Mouse (Mus musculus) cerebellum, adult 9-11 months (tissue): Measurements from ENCODE around the gene Fkbpl.

Experiments used
- DNase-seq: peaks from one replicate; pipeline ENCODE4 v3.0.0; 2022

The Fkbpl gene

DNA sequence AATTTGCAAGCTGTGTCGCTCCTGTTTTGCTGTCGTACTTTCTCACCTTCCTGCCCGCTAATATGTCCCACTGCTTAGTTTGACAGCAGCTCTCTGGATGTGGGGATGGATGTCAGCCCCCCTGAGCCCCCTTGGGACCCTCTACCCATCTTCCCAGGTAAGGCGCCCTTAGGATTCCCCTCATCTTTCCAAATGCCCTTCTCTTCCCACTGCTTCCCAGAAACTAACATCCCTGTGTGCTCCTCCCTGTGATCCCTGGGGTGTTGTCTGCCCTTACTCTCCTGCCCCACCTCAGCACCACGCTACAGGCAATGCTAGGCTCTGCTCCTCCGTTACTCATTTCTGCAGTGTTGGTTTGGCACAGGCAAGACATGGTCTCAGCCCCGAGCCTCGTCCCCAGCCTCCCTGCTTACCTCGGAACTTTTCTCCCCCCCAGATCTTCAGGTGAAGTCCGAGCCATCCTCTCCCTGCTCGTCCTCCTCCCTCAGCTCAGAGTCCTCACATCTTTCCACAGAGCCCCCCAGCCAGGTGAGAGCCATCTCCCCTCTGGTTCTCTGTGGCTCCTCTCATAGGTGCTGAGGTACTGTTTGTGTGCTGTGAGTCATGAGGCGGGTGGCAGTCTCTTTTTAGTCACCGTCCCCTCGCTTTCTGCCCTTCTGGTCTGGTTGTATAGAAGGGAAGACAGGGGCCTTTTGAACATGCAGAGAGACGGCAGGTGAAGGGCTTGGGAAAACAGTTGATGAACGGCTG lies 3.8 kb downstream of the Fkbpl start:
- peak; percentile 63 for DNase-seq

DNA sequence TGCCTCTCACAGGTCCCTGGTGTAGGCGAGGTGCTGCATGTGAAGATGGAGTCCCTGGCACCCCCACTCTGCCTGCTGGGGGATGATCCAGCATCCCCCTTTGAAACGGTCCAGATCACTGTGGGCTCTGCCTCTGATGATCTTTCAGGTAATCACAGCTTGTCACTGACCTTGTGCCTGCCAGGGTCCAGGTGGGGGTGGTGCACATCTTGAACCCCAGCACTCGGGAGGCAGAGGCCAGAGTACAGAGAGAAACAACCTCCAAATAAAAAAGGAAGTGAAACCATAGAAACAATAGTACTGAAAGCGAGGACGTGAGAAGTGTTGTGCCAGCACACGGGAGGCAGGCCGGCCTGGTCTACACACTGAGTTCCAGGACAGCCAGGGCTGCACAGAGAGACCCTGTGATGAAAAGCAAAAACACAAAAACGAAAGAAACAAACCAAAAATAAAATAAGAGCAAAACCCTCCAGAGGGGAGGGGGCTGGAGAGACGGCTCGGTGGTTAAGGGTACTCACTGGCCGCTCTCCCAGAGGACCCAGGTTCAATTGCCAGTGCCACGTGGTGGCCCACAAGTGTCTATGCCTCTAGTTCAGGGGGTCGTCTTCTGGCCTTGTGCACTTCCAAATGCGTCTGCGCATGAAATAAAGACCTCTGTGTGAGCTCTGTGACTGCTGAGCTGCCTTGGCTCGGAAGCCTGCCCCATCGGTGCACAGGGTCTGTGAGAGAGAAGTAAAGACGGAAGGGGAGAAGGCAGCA lies 4.7 kb downstream of the Fkbpl start:
- peak; percentile 55 for DNase-seq

DNA sequence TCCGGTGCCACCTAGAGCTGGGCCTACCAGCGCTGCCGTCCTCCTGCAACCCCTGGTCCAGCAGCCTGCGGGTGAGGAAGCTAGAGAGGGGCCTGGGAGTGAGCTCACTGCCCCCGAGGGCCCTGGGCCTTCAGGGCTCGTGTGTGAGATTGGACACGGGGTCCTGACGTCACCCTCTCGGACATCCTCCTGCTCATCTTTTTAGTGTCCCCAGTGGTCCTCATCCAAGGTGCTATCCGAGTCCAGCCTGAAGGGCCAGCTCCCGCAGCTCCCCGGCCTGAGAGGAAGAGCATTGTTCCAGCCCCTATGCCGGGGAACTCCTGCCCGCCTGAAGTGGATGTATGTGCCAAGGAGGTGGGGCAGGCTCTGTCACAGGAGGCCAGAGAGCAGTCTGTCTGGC lies 6.2 kb downstream of the Fkbpl start:
- peak; percentile 45 for DNase-seq

DNA sequence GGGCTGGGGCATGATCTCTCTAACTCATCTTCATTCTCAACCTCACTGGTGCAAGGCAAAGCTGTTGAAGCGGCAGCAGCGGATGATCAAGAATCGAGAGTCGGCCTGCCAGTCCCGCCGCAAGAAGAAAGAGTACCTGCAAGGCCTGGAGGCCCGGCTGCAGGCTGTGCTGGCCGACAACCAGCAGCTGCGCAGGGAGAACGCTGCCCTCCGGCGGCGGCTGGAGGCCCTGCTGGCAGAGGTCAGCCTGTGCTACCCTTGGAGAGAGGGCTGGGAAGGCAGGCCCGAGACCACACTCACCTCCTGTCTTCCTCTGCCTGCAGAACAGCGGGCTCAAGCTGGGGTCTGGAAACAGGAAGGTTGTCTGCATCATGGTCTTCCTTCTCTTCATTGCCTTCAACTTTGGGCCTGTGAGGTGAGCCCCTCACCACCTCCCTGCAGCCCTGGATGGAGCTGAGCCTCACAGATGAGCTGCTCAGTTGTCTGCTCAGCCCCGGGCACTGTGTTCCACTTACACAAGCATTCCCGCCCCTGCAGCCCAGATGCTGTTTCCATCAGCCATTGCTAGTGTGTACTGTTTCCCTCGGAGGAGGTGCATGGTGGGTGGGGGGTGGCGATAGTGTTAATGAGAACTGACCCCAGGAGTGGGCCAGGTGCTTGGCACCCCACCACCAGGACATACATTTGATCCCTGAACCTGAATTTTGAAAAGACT lies 7.1 kb downstream of the Fkbpl start:
- peak; percentile 46 for DNase-seq

- peak; percentile 30 for DNase-seq
Measured at GRCm38 (mm10) chr17:34652546-34652945, 8.0 kb downstream of the Fkbpl start.

- DNase-seq: peak; percentile 20
Measured at GRCm38 (mm10) chr17:34652985-34653384, 8.4 kb downstream of the Fkbpl start.

GRCm38 (mm10) chr17:34653746-34654285 lies 9.3 kb downstream of the Fkbpl start:
- DNase-seq: peak; percentile 61

GRCm38 (mm10) chr17:34654392-34654791 lies 9.8 kb downstream of the Fkbpl start:
- no peak for DNase-seq

- peak; percentile 18 for DNase-seq
Measured at GRCm38 (mm10) chr17:34655160-34655559, 10.6 kb downstream of the Fkbpl start.

- peak; percentile 62 for DNase-seq
Measured at GRCm38 (mm10) chr17:34655581-34655991, 11.0 kb downstream of the Fkbpl start.

GRCm38 (mm10) chr17:34656666-34657065 lies 12.1 kb downstream of the Fkbpl start:
- peak; percentile 22 for DNase-seq

- DNase-seq: no peak
Measured at GRCm38 (mm10) chr17:34657271-34657670, 12.7 kb downstream of the Fkbpl start.

- no peak for DNase-seq
Measured at GRCm38 (mm10) chr17:34658145-34658544, 13.6 kb downstream of the Fkbpl start.

DNA sequence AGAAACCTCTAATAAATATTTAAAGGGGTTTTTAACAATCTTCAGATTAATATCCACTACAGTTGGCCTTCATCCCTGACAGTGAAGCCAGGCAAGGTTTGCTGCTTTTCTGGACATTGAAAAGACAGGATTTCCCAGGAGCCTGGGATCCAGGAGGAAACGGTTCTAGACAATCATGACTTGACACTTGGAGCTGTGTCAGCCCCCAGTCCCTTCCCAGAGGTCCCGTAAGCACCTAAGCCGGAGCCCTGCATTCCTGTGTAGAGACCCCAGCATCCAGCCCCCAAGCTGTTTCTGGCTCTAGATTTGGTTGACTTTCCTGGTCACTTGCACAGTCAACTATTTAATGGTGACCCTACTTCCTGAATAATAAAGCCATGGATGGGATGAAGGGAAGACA lies 14.0 kb downstream of the Fkbpl start:
- DNase-seq: no peak

GRCm38 (mm10) chr17:34659181-34659896 lies 14.8 kb downstream of the Fkbpl start:
- DNase-seq: no peak

- no peak for DNase-seq
Measured at GRCm38 (mm10) chr17:34659897-34660214, 15.3 kb downstream of the Fkbpl start.

GRCm38 (mm10) chr17:34660259-34660820 lies 15.8 kb downstream of the Fkbpl start:
- no peak for DNase-seq

DNA sequence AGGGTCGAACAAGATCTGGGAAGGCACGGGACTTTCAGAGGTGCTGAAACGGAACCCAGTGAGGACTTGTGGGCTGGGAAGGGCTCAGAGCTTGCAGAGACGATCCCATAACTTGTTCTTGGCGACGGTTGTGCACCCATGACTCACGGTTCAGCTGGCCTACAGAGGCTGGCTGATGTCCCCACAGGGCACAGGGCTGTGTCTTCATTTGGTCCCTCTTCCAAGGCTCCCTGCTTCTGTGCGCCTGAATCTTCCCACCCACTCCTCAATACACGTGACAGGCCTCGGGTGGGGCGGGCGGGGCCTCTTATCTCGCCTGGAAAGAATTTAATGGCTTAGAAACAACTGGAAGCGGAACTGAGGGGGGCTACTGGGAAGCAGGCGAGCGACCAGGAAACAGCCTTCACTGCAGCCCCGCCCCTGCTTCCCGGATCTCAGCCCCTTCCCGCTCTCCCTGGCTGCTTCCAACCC lies 16.6 kb downstream of the Fkbpl start:
- no peak for DNase-seq

- no peak for DNase-seq
Measured at GRCm38 (mm10) chr17:34662468-34662867, 17.9 kb downstream of the Fkbpl start.

GRCm38 (mm10) chr17:34662978-34663377 lies 18.4 kb downstream of the Fkbpl start:
- DNase-seq: no peak

- no peak for DNase-seq
Measured at GRCm38 (mm10) chr17:34663558-34663957, 19.0 kb downstream of the Fkbpl start.

DNA sequence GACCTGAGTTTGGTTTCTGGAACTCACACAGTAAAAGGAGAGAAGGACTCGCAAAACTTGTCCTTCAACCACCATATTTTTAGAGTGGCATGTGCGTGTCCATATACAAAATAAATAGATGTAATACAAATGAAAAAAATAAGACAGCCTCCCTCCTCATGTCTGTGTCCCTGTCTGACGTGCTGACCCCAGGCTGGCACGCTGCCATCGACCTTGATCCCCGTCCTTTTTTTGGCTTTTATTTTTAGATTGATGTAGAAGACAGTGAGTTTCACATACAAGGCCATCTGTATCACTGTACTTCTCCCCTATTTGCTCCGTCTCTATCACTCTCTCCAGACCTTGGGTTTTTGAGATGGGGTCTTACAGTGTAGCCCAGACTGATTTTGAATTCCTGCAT lies 19.9 kb downstream of the Fkbpl start:
- no peak for DNase-seq
